Mouse (Mus musculus) CD4-positive, CD25-positive, alpha-beta regulatory T cell, adult 9 weeks (primary cell): Measurements from ENCODE around the gene Mthfr. TPM values are rescaled to one million over a fixed set of nuclear protein-coding genes. Genes with fewer than 3 reads are reported as not detected.

Experiments
- polyA plus RNA-seq: library from polyadenylated mRNA; unstranded; fragments of 100-300 nt; shearing (Covaris generic); gene quantifications from one replicate; pipeline ENCODE4 v1.2.1, GENCODE M21; 2017

Mthfr gene
- 20.9 TPM for polyA plus RNA-seq

DNA sequence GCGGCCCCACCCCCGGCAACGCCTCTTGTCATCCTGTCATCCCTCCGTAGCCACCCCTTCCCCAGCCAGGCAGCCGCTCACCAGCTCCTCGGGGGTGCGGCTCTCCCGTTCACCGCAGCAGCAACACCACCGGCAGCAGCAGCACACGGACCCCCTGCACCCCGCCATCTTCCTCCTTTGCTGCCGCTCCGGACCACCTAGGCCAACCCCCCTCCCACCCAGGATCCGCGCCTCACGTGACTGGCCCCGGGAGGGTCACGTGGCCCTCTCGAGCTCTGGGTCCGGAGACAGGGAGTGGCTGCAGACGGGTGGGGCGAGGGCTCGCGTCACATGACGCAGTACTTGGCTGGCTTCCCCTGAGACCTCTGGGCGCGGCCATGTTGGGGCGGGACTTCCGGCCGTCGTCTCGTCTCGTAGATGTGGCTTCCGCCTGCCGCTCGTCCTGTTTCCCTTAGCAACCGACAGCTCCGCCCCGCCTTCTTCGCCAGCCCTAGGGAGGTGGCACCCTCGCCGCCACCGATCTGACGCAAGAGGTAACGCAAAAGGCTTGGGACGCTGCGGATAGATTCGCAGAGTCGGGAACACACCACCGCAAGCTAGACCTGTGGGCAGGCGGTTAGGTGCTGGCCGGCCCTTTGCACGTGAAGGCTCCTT is at the start of gene Mthfr, which contains the start of gene Clcn6:
Gene Mthfr, plus strand, starts transcription at position 478 of the 654 bp plus-strand sequence.
Gene Clcn6, minus strand, starts transcription at position 222 of the 654 bp plus-strand sequence.

DNA sequence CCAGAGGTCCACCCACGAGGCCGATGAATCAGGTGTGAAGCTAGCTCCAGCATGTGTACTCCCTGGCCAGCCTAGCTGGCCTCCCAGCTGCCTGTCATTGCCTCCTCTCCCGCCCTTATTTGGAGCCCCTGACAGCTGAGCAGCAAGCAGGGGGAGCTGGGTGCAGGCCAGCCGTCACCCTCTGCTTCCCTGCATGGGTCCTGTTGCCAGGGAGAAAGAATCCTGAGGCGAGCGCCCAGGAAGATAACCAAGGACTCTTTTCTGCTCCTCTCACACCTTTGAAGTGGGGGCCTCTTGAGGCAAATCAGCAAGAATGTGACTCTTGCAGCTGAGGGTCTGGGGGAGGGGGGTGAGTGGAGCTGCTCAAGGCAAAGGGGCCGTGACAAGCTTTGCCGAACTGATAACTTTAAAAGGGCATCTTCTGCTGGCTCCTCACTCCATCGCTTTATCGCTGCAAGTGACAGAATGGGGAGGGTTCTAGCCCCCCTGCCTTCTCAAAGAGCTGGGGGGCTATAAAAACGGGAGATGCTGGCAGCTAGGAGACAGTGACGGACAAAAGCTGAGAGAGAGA is 38.6 kb upstream of the Mthfr start, which contains the start of gene Nppa:
Gene Nppa, plus strand, starts transcription at position 521 of the 571 bp plus-strand sequence.

DNA sequence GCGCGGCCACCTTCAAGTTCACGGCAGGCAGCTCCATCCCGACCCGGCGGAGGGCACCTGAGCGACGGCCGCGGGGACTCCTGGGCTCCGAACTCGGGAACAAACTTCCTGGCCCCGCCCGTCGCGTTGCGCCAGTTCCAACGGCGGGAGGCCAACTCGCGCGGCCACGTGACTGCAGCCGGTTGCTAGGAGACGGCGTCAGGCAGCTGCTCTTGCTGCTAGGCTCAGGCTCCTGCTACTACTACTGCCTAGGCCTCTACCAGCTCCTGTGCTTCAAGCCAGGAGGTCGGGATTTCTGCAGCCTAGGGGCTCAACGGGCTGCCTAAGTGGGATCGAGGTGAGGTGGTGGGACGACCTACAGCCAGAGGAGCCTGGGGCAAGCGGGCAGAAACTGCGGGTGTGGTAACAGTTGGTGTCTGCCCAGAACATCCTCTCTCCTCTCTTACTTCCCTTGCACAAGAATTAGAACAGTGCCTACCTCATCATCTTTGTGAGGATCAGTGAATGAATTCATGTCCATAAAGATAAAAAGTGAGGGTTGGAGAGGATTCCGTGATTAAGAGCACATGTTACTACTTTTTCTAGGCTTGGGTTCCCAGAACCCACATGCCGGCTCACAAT is 49.1 kb downstream of the Mthfr start, which contains the start of gene Agtrap:
Gene Agtrap, minus strand, starts transcription at position 125 of the 621 bp plus-strand sequence.

Other genes starting within 250 kb of the Mthfr start
- 31.9 TPM for gene Zfp984, start 229.3 kb upstream of the Mthfr start, polyA plus RNA-seq
- 7.4 TPM for gene Zfp933, start 190.7 kb upstream of the Mthfr start, polyA plus RNA-seq
- 125 TPM for gene Miip, start 170.3 kb upstream of the Mthfr start, polyA plus RNA-seq
- 5.5 TPM for gene Fv1, start 170.1 kb upstream of the Mthfr start, polyA plus RNA-seq
- gene Mfn2, start 134.4 kb upstream of the Mthfr start, polyA plus RNA-seq, result 55.3 TPM
- gene Plod1, start 102.3 kb upstream of the Mthfr start, polyA plus RNA-seq, result 9.9 TPM
- 3.3 TPM for gene 2510039O18Rik, start 98.2 kb upstream of the Mthfr start, polyA plus RNA-seq
- not detected for gene Nppb, start 53.3 kb upstream of the Mthfr start, polyA plus RNA-seq
- not detected for gene Nppa, start 38.4 kb upstream of the Mthfr start, polyA plus RNA-seq
- gene Clcn6, start 256 bp upstream of the Mthfr start, polyA plus RNA-seq, result 10.0 TPM
- 26.0 TPM for gene Agtrap, start 49.0 kb downstream of the Mthfr start, polyA plus RNA-seq
- gene Mad2l2, start 91.3 kb downstream of the Mthfr start, polyA plus RNA-seq, result 53.9 TPM
- not detected for gene Draxin, start 91.6 kb downstream of the Mthfr start, polyA plus RNA-seq
- 52.8 TPM for gene Fbxo6, start 113.1 kb downstream of the Mthfr start, polyA plus RNA-seq
- gene Fbxo44, start 121.4 kb downstream of the Mthfr start, polyA plus RNA-seq, result 4.2 TPM
- gene Fbxo2, start 121.5 kb downstream of the Mthfr start, polyA plus RNA-seq, result not detected
- not detected for gene Disp3, start 248.9 kb downstream of the Mthfr start, polyA plus RNA-seq